Mouse (Mus musculus) brain, embryonic 14.5 days (tissue): ENCODE measurements around the gene Csmd2.

Experiments used
- CTCF ChIP-seq: fragments of 200-500 bp; IDR thresholded peaks from 2 replicates; pipeline ENCODE4 v1.5.1; 2012; ENCODE audit warnings: inconsistent platforms, mild to moderate bottlenecking, moderate library complexity, borderline replicate concordance; ENCODE audit not compliant: insufficient read depth, insufficient read length; ENCODE audit errors: extremely low read depth
- POLR2A ChIP-seq: fragments of 200-500 bp; IDR thresholded peaks from 2 replicates; pipeline ENCODE4 v1.6.1; 2012; ENCODE audit warnings: mild to moderate bottlenecking, inconsistent platforms, borderline replicate concordance; ENCODE audit not compliant: poor library complexity, insufficient read depth, insufficient read length, severe bottlenecking; ENCODE audit errors: extremely low read depth

DNA sequence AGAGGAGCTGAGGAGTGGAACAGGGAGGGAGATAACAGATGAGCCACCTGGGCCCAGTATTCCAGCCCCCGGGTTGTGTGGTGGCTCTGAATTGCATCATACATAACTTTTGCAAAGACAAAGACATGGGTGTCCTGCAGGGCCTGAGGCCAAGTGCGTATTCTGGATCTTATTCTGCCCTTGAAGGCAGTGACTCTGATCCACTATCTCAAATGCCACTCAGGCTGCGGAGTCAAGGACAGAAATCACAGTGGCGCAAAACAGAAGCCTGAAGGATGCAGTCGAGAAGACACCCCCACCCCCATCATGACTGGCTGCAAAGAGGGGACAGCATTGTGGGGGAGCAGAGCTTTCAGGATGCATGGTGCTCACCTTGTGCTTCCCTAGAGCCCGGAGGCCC is 563.1 kb downstream of the Csmd2 start:
- TF ChIP-seq POLR2A (no peak), CTCF (no peak)
